Mouse (Mus musculus) hindbrain, embryonic 16.5 days (tissue): ENCODE data around the gene Golph3. TPM values are rescaled to one million over a fixed set of nuclear protein-coding genes. Genes with fewer than 3 reads are reported as not detected.

Experiments
- ATAC-seq: fragments of 200-750 bp; cut with Nextera tagmentation; 2 replicates; pipeline ENCODE4 v1.8.0; 2017; ENCODE audit warnings: moderate TSS enrichment, moderate library complexity
- H3K27ac ChIP-seq: fragments of 300-500 bp; sonication (generic); 2 replicates; pipeline ENCODE4 v1.5.1; 2014; ENCODE audit warnings: low read depth, mild to moderate bottlenecking, control low read depth, low read length, moderate library complexity
- H3K27me3 ChIP-seq: fragments of 300-500 bp; sonication (generic); replicated peaks from 2 replicates; pipeline ENCODE4 v1.6.1; 2014; ENCODE audit warnings: low read length; ENCODE audit not compliant: control insufficient read depth, insufficient read depth
- H3K36me3 ChIP-seq: fragments of 300-500 bp; sonication (generic); 2 replicates; pipeline ENCODE4 v1.6.1; 2014; ENCODE audit warnings: mild to moderate bottlenecking, low read length, moderate library complexity, mixed read lengths; ENCODE audit not compliant: control insufficient read depth, insufficient read depth
- H3K4me1 ChIP-seq: fragments of 300-500 bp; sonication (generic); 2 replicates; pipeline ENCODE4 v1.6.1; 2014; ENCODE audit warnings: low read depth, low read length; ENCODE audit not compliant: control insufficient read depth, insufficient read depth
- H3K4me2 ChIP-seq: fragments of 300-500 bp; sonication (generic); 2 replicates; pipeline ENCODE4 v1.6.1; 2014; ENCODE audit warnings: mild to moderate bottlenecking, low read length, control low read depth, moderate library complexity
- H3K4me3 ChIP-seq: fragments of 300-500 bp; sonication (generic); 2 replicates; pipeline ENCODE4 v1.5.1; 2014; ENCODE audit warnings: mild to moderate bottlenecking, low read length, control low read depth, moderate library complexity
- H3K9ac ChIP-seq: fragments of 300-500 bp; sonication (generic); 2 replicates; pipeline ENCODE4 v1.6.1; 2014; ENCODE audit warnings: low read depth, mild to moderate bottlenecking, control low read depth, low read length, moderate library complexity
- H3K9me3 ChIP-seq: fragments of 300-500 bp; sonication (generic); 2 replicates; pipeline ENCODE4 v1.6.1; 2014; ENCODE audit warnings: mild to moderate bottlenecking, low read length, moderate library complexity; ENCODE audit not compliant: control insufficient read depth
- WGBS: fragments of 180-500 bp; shearing (Covaris S2); extraction: QIAGEN DNeasy Blood & Tissue Kit; methylation state at CpG from one replicate; pipeline ENCODE4 v1.1.7; 2014; 5-methylcytosine and 5-hydroxymethylcytosine counted together
- polyA plus RNA-seq: library from polyadenylated mRNA; unstranded; fragments of >200 nt; fragmentation: Nextera tagmentation; extraction: Ambion mirVana; gene quantifications from 2 replicates; pipeline ENCODE4 v1.2.1, GENCODE M21; 2015

Gene Golph3
- polyA plus RNA-seq, 1 experiment from 2014 or later, result 64.2 TPM

DNA sequence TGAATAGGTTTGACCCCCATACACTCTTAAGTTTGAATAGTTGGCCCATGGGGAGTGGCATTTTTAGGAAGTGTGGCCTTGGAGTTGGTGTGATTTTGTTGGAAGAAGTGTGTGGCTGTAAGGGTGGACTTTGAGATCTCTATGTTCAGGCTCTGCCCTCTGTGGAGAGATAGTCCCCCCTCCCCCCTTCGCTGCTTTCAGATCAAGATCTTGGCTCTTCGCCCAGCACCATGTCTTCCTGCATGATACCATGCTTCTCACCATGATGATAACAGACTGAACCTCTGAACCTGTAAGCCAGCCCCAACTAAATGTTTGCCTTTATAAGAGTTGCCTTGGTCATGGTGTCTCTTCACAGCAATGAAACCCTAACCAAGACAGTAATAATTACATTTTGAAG is 29.5 kb upstream of the Golph3 start:
- 97% methylated on average over 2 of the region's 2 CpGs for WGBS
- Histone ChIP-seq H3K27ac (no peak overlapping the region), H3K9me3 (no peaks in the 10 kb centered on the region), H3K4me3 (no peak overlapping the region), H3K9ac (no peak overlapping the region), H3K4me2 (no peak overlapping the region), H3K36me3 (no peaks in the 10 kb centered on the region), H3K27me3 (no peaks in the 10 kb centered on the region), H3K4me1 (no peaks in the 10 kb centered on the region)
- no peak for ATAC-seq

- H3K27me3 ChIP-seq, result no peaks in the 10 kb centered on the region
- H3K9ac ChIP-seq, result no peak overlapping the region
- no peaks in the 10 kb centered on the region for H3K4me1 ChIP-seq
- 75% methylated on average over 2 of the region's 2 CpGs for WGBS
- H3K36me3 ChIP-seq, result no peaks in the 10 kb centered on the region
- no peak overlapping the region for H3K4me2 ChIP-seq
- H3K27ac ChIP-seq, result no peak overlapping the region
- no peak for ATAC-seq
- no peaks in the 10 kb centered on the region for H3K9me3 ChIP-seq
- no peak overlapping the region for H3K4me3 ChIP-seq
These were observed 25.0 kb upstream of the Golph3 start for GRCm38 (mm10) chr15:12296228-12296627.

- no peak for ATAC-seq
- Histone ChIP-seq H3K4me1 (no peaks in the 10 kb centered on the region), H3K9me3 (no peaks in the 10 kb centered on the region), H3K9ac (no peak overlapping the region), H3K4me3 (no peak overlapping the region), H3K27ac (no peak overlapping the region), H3K4me2 (no peak overlapping the region), H3K36me3 (no peaks in the 10 kb centered on the region), H3K27me3 (no peaks in the 10 kb centered on the region)
- 90% methylated on average over 7 of the region's 7 CpGs for WGBS
These were observed 23.0 kb upstream of the Golph3 start for GRCm38 (mm10) chr15:12298231-12298737.

- H3K27ac ChIP-seq, result no peak overlapping the region
- no peak overlapping the region for H3K4me3 ChIP-seq
- WGBS, result 85% methylated on average over 4 of the region's 6 CpGs
- H3K4me2 ChIP-seq, result no peak overlapping the region
- no peaks in the 10 kb centered on the region for H3K36me3 ChIP-seq
- no peak for ATAC-seq
- no peaks in the 10 kb centered on the region for H3K9me3 ChIP-seq
- no peaks in the 10 kb centered on the region for H3K4me1 ChIP-seq
- H3K9ac ChIP-seq, result no peak overlapping the region
- H3K27me3 ChIP-seq, result no peaks in the 10 kb centered on the region
These were observed 19.5 kb upstream of the Golph3 start for GRCm38 (mm10) chr15:12301771-12302170.

DNA sequence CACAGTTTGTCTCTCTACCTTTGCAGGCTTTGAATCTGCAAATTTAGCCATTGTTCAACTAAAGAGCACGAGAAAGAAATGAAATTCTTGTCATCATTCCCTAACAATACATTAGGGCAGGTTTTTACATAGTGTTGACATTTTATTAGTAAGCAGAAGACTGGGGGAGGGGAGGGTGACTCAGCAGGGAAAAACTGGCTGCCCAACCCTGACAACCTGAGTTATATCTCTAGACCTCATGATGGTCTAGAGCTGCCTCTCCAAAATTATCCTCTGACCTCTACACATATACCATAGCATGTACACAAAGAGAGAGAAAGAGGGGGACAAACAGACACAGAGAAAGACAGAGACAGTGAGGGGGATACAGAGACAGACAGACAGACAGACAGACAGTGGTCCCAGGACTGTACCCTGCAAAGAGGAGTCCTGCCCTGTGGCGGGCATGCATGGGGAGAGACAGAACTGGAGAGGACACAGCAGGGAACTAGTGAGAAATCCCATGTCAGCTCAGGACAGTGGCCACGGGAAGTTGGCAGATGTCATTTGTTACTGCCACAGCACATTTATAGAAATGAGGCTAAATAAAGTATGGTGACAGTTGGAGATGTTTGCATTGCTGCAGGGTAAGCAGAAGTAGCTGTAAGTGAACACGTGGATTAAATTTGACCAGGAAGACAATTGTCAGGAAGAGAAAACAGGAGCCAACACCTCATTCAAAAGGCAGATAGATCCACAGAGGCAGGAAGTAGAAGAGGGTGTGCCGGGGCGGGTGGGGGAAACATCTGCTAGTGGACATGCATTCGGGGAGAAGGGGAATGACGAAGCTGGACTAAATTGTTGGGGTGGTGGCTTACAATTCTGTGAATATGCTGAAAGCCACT is 14.8 kb upstream of the Golph3 start:
- no peak for ATAC-seq
- no peaks in the 10 kb centered on the region for H3K4me1 ChIP-seq
- H3K27me3 ChIP-seq, result no peaks in the 10 kb centered on the region
- WGBS, result 63% methylated on average over 8 of the region's 8 CpGs
- H3K27ac ChIP-seq, result no peak overlapping the region
- no peak overlapping the region for H3K9ac ChIP-seq
- no peak overlapping the region for H3K4me3 ChIP-seq
- H3K36me3 ChIP-seq, result no peaks in the 10 kb centered on the region
- H3K9me3 ChIP-seq, result no peaks in the 10 kb centered on the region
- no peak overlapping the region for H3K4me2 ChIP-seq

- H3K36me3 ChIP-seq, result no peaks in the 10 kb centered on the region
- H3K9me3 ChIP-seq, result no peaks in the 10 kb centered on the region
- no peak overlapping the region for H3K4me2 ChIP-seq
- no peak for ATAC-seq
- no peak overlapping the region for H3K9ac ChIP-seq
- no peak overlapping the region for H3K27ac ChIP-seq
- no peaks in the 10 kb centered on the region for H3K27me3 ChIP-seq
- H3K4me3 ChIP-seq, result no peak overlapping the region
- 74% methylated on average over 4 of the region's 4 CpGs for WGBS
- no peaks in the 10 kb centered on the region for H3K4me1 ChIP-seq
These were observed 14.1 kb upstream of the Golph3 start for GRCm38 (mm10) chr15:12307114-12307513.

DNA sequence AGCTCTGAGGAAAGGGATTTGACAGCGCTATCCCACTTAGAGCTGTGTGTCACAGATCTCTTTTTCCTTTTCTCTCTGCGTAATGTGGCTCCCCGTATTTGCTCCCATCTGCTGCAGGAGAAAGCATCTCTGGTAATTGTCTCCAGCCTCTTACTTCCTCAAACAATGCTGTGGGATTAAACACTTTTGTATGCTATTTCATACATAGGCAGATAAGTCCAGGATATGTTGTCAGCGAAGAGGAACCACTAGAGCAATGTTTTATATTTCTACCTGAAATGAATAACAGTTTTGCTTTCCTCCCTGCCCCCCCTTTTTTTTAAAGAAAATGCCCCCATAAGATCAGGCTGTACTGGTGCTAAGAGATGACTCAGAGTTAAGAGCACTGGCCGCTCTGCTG is 12.7 kb upstream of the Golph3 start:
- H3K9me3 ChIP-seq, result no peaks in the 10 kb centered on the region
- H3K4me2 ChIP-seq, result no peak overlapping the region
- H3K4me1 ChIP-seq, result no peaks in the 10 kb centered on the region
- H3K4me3 ChIP-seq, result no peak overlapping the region
- ATAC-seq, result no peak
- no peaks in the 10 kb centered on the region for H3K36me3 ChIP-seq
- no peaks in the 10 kb centered on the region for H3K27me3 ChIP-seq
- H3K27ac ChIP-seq, result no peak overlapping the region
- no peak overlapping the region for H3K9ac ChIP-seq
- 92% methylated on average over 5 of the region's 5 CpGs for WGBS

DNA sequence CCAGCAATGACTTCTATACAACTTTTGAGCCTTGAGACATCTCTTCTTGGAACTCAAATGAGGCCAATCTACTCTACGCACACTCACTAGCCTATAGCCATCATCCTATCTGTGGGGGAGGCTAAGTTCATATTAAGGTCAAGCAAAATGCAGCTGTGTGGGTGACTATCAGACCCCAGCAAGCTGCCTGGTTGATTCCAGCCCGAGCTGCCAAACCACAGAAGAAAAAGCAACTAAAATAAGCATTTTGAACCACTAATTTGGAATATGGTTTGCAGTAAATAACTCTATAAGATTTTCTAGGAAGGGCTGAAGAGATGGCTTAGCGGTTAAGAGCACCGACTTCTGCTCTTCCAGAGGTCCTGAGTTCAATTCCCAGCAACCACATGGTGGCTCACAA is 10.6 kb upstream of the Golph3 start:
- no peak for ATAC-seq
- no peaks in the 10 kb centered on the region for H3K9me3 ChIP-seq
- no peaks in the 10 kb centered on the region for H3K27me3 ChIP-seq
- no peak overlapping the region for H3K4me2 ChIP-seq
- H3K36me3 ChIP-seq, result no peaks in the 10 kb centered on the region
- H3K4me1 ChIP-seq, result no peaks in the 10 kb centered on the region
- no peak overlapping the region for H3K9ac ChIP-seq
- no peak overlapping the region for H3K4me3 ChIP-seq
- no peak overlapping the region for H3K27ac ChIP-seq
- whole genome bisulfite sequencing, result 92% methylated on average over 4 of the region's 4 CpGs

GRCm38 (mm10) chr15:12311465-12311864 is 9.8 kb upstream of the Golph3 start:
- ATAC-seq, result no peak
- H3K9ac ChIP-seq, result no peak overlapping the region
- WGBS, result 90% methylated on average over 7 of the region's 7 CpGs

More at GRCm38 (mm10) chr15:12311465-12311864, 9.8 kb upstream of the Golph3 start:
- H3K4me1 ChIP-seq, result no peaks in the 10 kb centered on the region
- H3K4me3 ChIP-seq, result no peak overlapping the region
- no peaks in the 10 kb centered on the region for H3K36me3 ChIP-seq
- H3K9me3 ChIP-seq, result no peaks in the 10 kb centered on the region
- no peaks in the 10 kb centered on the region for H3K27me3 ChIP-seq
- H3K4me2 ChIP-seq, result no peak overlapping the region
- no peak overlapping the region for H3K27ac ChIP-seq
